Mouse (Mus musculus) CD4-positive naive resting alpha-beta T cell, adult 76 days (primary cell): ENCODE data around the gene Defb43. TPM values are rescaled to one million over a fixed set of nuclear protein-coding genes. Genes with fewer than 3 reads are reported as not detected.

Experiments used
- total RNA-seq: library from RNA; stranded (reverse); gene quantifications from one replicate; pipeline ENCODE4 v1.2.4, GENCODE M21; 2023

Gene Defb43
- not detected for total RNA-seq

GRCm38 (mm10) chr14:63011471-63011870 is at the start of gene Defb43:
Gene Defb43, plus strand, starts transcription at chr14:63011771.

GRCm38 (mm10) chr14:62984410-62984809 is 27.2 kb upstream of the Defb43 start, which contains the start of gene Defb48:
Gene Defb48, minus strand, starts transcription at chr14:62984510.

GRCm38 (mm10) chr14:62997777-62998176 is 13.8 kb upstream of the Defb43 start, which contains the start of gene Defb47:
Gene Defb47, plus strand, starts transcription at chr14:62998077.

GRCm38 (mm10) chr14:63046691-63047090 is 35.1 kb downstream of the Defb43 start, which contains the start of gene Defb42:
Gene Defb42, plus strand, starts transcription at chr14:63046991.

GRCm38 (mm10) chr14:63049910-63050370 is 38.4 kb downstream of the Defb43 start, which contains the start of gene Defb30:
Gene Defb30, minus strand, starts transcription at chr14:63049960.

Other genes with a start within 250 kb of the Defb43 start
- 15.2 TPM for gene Wdfy2, start 174.1 kb upstream of the Defb43 start, total RNA-seq
- gene Defb48, start 27.3 kb upstream of the Defb43 start, total RNA-seq = not detected
- gene Defb47, start 13.7 kb upstream of the Defb43 start, total RNA-seq = not detected
- gene Defb42, start 35.2 kb downstream of the Defb43 start, total RNA-seq = not detected
- gene Defb30, start 38.2 kb downstream of the Defb43 start, total RNA-seq = not detected